Mouse (Mus musculus): Measurements from ENCODE around the gene Taar8b. TPM values are rescaled to one million over a fixed set of nuclear protein-coding genes. Genes with fewer than 3 reads are reported as not detected.

Taar8b gene
- polyA plus RNA-seq, 1 experiment from 2014 or later: not detected

Other genes starting within 250 kb of the Taar8b start
- not detected in 2 replicates for gene Vnn3, start 240.8 kb downstream of the Taar8b start, polyA plus RNA-seq (2015; fragmentation: Nextera tagmentation; extraction: Ambion mirVana)
- gene Vnn1, start 197.6 kb downstream of the Taar8b start, polyA plus RNA-seq (2015; fragmentation: Nextera tagmentation; extraction: Ambion mirVana): 0.41 and 0.63 TPM in 2 replicates
- not detected in 2 replicates for gene Taar1, start 171.9 kb downstream of the Taar8b start, polyA plus RNA-seq (2015; fragmentation: Nextera tagmentation; extraction: Ambion mirVana)
- gene Taar2, start 153.7 kb downstream of the Taar8b start, polyA plus RNA-seq (2015; fragmentation: Nextera tagmentation; extraction: Ambion mirVana): 0.27 TPM in 1 of 2 replicates, not detected in the other
- gene Taar3, start 142.7 kb downstream of the Taar8b start, polyA plus RNA-seq (2015; fragmentation: Nextera tagmentation; extraction: Ambion mirVana): not detected in 2 replicates
- gene Taar4, start 131.8 kb downstream of the Taar8b start, polyA plus RNA-seq (2015; fragmentation: Nextera tagmentation; extraction: Ambion mirVana): not detected in 2 replicates
- gene Taar5, start 121.6 kb downstream of the Taar8b start, polyA plus RNA-seq (2015; fragmentation: Nextera tagmentation; extraction: Ambion mirVana): not detected in 2 replicates
- gene Taar6, start 106.6 kb downstream of the Taar8b start, polyA plus RNA-seq (2015; fragmentation: Nextera tagmentation; extraction: Ambion mirVana): not detected in 2 replicates
- not detected in 2 replicates for gene Taar7a, start 98.8 kb downstream of the Taar8b start, polyA plus RNA-seq (2015; fragmentation: Nextera tagmentation; extraction: Ambion mirVana)
- not detected in 2 replicates for gene Taar7b, start 92.4 kb downstream of the Taar8b start, polyA plus RNA-seq (2015; fragmentation: Nextera tagmentation; extraction: Ambion mirVana)
- gene Taar7d, start 65.1 kb downstream of the Taar8b start, polyA plus RNA-seq (2015; fragmentation: Nextera tagmentation; extraction: Ambion mirVana): not detected in 2 replicates
- not detected in 2 replicates for gene Taar7e, start 54.7 kb downstream of the Taar8b start, polyA plus RNA-seq (2015; fragmentation: Nextera tagmentation; extraction: Ambion mirVana)
- not detected in 2 replicates for gene Taar7f, start 42.8 kb downstream of the Taar8b start, polyA plus RNA-seq (2015; fragmentation: Nextera tagmentation; extraction: Ambion mirVana)
- not detected in 2 replicates for gene Taar8a, start 15.8 kb downstream of the Taar8b start, polyA plus RNA-seq (2015; fragmentation: Nextera tagmentation; extraction: Ambion mirVana)
- gene Taar8c, start 9.6 kb upstream of the Taar8b start, polyA plus RNA-seq (2015; fragmentation: Nextera tagmentation; extraction: Ambion mirVana): not detected in 2 replicates
- gene Taar9, start 17.2 kb upstream of the Taar8b start, polyA plus RNA-seq (2015; fragmentation: Nextera tagmentation; extraction: Ambion mirVana): not detected in 2 replicates
- gene Stx7, start 57.0 kb upstream of the Taar8b start, polyA plus RNA-seq (2015; fragmentation: Nextera tagmentation; extraction: Ambion mirVana): 62.6 and 79.7 TPM in 2 replicates
- gene Moxd1, start 131.2 kb upstream of the Taar8b start, polyA plus RNA-seq (2015; fragmentation: Nextera tagmentation; extraction: Ambion mirVana): 27.5 and 30.8 TPM in 2 replicates

Measured in embryonic facial prominence, embryonic 13.5 days (tissue).